Mouse (Mus musculus) embryonic fibroblast, embryonic 13.5 days (primary cell): Measurements from ENCODE around the gene Ahsa1.

Source experiments
- CTCF ChIP-seq: IDR thresholded peaks from 2 replicates; pipeline ENCODE4 v1.5.1; 2011; ENCODE audit warnings: mild to moderate bottlenecking, control low read depth, low read length, moderate library complexity, borderline replicate concordance; ENCODE audit not compliant: insufficient read depth
- POLR2A ChIP-seq: IDR thresholded peaks from 2 replicates; pipeline ENCODE4 v1.6.1; 2011; ENCODE audit warnings: low read depth, mild to moderate bottlenecking, control low read depth, low read length, moderate library complexity

DNA sequence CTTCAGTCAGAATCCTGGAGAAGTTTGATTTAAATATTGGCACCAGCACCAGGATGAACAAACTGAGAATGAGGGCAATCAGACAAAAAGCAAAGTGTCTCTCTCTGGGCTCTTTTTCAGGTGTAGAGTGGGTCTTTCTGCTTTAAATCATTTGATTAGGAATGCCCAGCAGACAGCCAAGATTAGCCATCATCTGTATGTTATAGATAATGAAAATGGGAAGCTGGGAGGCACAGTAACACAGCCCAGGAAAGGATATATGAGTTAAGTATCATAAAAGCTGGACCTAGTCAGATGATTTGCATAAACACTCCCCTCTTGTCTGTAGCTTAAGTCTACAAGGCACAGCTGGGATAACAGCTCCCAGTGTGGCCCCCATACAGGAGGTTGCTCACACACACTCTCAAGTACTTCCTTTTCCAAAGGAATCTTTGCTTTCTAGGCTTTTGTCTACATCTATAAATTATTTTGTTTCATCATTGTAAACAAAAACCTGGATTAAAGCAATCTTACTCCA is 35.8 kb upstream of the Ahsa1 start:
- TF ChIP-seq CTCF = no peak
- TF ChIP-seq POLR2A = no peak
